Mouse (Mus musculus) embryonic facial prominence, embryonic 14.5 days (tissue): ENCODE results near the gene Timm44. TPM values are rescaled to one million over a fixed set of nuclear protein-coding genes. Genes with fewer than 3 reads are reported as not detected.

Experiments
- ATAC-seq: fragments of 200-750 bp; cut with Nextera tagmentation; 2 replicates; pipeline ENCODE4 v1.8.0; 2017; ENCODE audit warnings: low read depth, moderate number of reproducible peaks, moderate TSS enrichment
- DNase-seq: peaks from one replicate; pipeline ENCODE4 v3.0.0-alpha.2; 2015; ENCODE audit warnings: low spot score
- H3K27ac ChIP-seq: fragments of 300-500 bp; sonication (generic); replicated peaks from 2 replicates; pipeline ENCODE4 v1.5.1; 2014; ENCODE audit warnings: low read depth, mild to moderate bottlenecking, low read length, moderate library complexity
- H3K27me3 ChIP-seq: fragments of 300-500 bp; sonication (generic); replicated peaks from 2 replicates; pipeline ENCODE4 v1.6.1; 2014; ENCODE audit warnings: low read length; ENCODE audit not compliant: control insufficient read depth, insufficient read depth
- H3K36me3 ChIP-seq: fragments of 300-500 bp; sonication (generic); 2 replicates; pipeline ENCODE4 v1.6.1; 2014; ENCODE audit warnings: low read length, mixed read lengths; ENCODE audit not compliant: control insufficient read depth, insufficient read depth
- H3K4me1 ChIP-seq: fragments of 300-500 bp; sonication (generic); 2 replicates; pipeline ENCODE4 v1.6.1; 2014; ENCODE audit warnings: antibody characterized with exemption, low read length; ENCODE audit not compliant: control insufficient read depth, insufficient read depth
- H3K4me2 ChIP-seq: fragments of 300-500 bp; sonication (generic); 2 replicates; pipeline ENCODE4 v1.6.1; 2014; ENCODE audit warnings: low read depth, mild to moderate bottlenecking, low read length, moderate library complexity, mixed read lengths
- H3K4me3 ChIP-seq: fragments of 300-500 bp; sonication (generic); 2 replicates; pipeline ENCODE4 v1.5.1; 2014; ENCODE audit warnings: low read depth, mild to moderate bottlenecking, low read length
- H3K9ac ChIP-seq: fragments of 300-500 bp; sonication (generic); 2 replicates; pipeline ENCODE4 v1.6.1; 2014; ENCODE audit warnings: low read depth, mild to moderate bottlenecking, low read length, moderate library complexity, mixed read lengths
- H3K9me3 ChIP-seq: fragments of 300-500 bp; sonication (generic); 2 replicates; pipeline ENCODE4 v1.6.1; 2016; ENCODE audit warnings: low read length; ENCODE audit not compliant: control insufficient read depth
- WGBS: fragments of 180-500 bp; shearing (Covaris S2); extraction: QIAGEN DNeasy Blood & Tissue Kit; methylation state at CpG from one replicate; pipeline ENCODE4 v1.1.7; 2014; 5-methylcytosine and 5-hydroxymethylcytosine counted together
- polyA plus RNA-seq: library from polyadenylated mRNA; unstranded; fragments of >200 nt; fragmentation: Nextera tagmentation; extraction: Ambion mirVana; gene quantifications from 2 replicates; pipeline ENCODE4 v1.2.1, GENCODE M21; 2014

Timm44 gene
- polyA plus RNA-seq, 1 experiment from 2014 or later, result 65.4 TPM

GRCm38 (mm10) chr8:4292738-4293137 lies 17.0 kb upstream of the Timm44 start:
- Histone ChIP-seq H3K9ac (no peak overlapping the region), H3K36me3 (peaks cover 93% of the 10 kb centered on the region), H3K27me3 (no peaks in the 10 kb centered on the region)

GRCm38 (mm10) chr8:4276111-4276465 lies 375 bp upstream of the Timm44 start:
- no peak for DNase-seq
- peaks cover 5% of the 10 kb centered on the region; the same call in 1 of the 2 replicates for H3K4me1 ChIP-seq
- H3K27ac ChIP-seq, result peak overlapping the region; percentile 85
- H3K36me3 ChIP-seq, result peaks cover 22% of the 10 kb centered on the region
- H3K9me3 ChIP-seq, result no peaks in the 10 kb centered on the region
- peak overlapping the region; percentile 79 for H3K4me3 ChIP-seq
- no peak; the same call in 1 of the 2 replicates for ATAC-seq
- H3K4me2 ChIP-seq, result peak overlapping the region; percentile 76
- H3K9ac ChIP-seq, result peak overlapping the region; percentile 85
- H3K27me3 ChIP-seq, result no peaks in the 10 kb centered on the region
- 27% methylated on average over 9 of the region's 9 CpGs for WGBS

More at GRCm38 (mm10) chr8:4292738-4293137, 17.0 kb upstream of the Timm44 start:
- DNase-seq (no peak), ATAC-seq (no peak)
- Histone ChIP-seq H3K4me1 (no peaks in the 10 kb centered on the region), H3K9me3 (no peaks in the 10 kb centered on the region), H3K27ac (no peak overlapping the region), H3K4me3 (no peak overlapping the region), H3K4me2 (no peak overlapping the region)
- WGBS, result 89% methylated on average over 5 of the region's 5 CpGs

DNA sequence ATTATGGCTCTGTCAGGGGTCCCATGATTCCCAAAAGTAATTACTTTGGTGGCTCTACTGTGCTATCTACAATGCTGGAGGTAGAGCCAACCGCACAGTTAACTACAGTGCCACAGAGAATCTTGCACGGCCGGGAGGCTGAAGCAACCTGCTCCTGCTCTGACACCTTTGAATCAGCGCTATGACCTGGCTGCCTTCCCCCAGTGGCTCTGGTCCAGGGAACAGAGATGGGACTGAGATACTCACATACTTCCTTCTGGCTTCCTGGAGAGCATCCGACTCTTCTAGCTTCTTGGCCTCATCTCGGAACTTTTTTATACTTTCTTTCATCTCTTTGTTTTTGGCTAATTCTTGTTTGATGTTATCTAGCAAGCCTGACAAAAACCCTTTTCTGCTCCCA lies 6.1 kb downstream of the Timm44 start:
- Histone ChIP-seq H3K27ac (no peak overlapping the region), H3K9me3 (no peaks in the 10 kb centered on the region), H3K27me3 (no peaks in the 10 kb centered on the region), H3K4me2 (no peak overlapping the region), H3K36me3 (peaks cover 83% of the 10 kb centered on the region), H3K9ac (no peak overlapping the region), H3K4me3 (no peak overlapping the region), H3K4me1 (no peaks in the 10 kb centered on the region; the same call in 1 of the 2 replicates)
- ATAC-seq (no peak), DNase-seq (no peak)
- WGBS, result 90% methylated on average over 6 of the region's 6 CpGs

- WGBS, result 78% methylated on average over 15 of the region's 15 CpGs
- H3K36me3 ChIP-seq, result peaks cover 90% of the 10 kb centered on the region
Measured at GRCm38 (mm10) chr8:4267627-4268026, 8.1 kb downstream of the Timm44 start.

DNA sequence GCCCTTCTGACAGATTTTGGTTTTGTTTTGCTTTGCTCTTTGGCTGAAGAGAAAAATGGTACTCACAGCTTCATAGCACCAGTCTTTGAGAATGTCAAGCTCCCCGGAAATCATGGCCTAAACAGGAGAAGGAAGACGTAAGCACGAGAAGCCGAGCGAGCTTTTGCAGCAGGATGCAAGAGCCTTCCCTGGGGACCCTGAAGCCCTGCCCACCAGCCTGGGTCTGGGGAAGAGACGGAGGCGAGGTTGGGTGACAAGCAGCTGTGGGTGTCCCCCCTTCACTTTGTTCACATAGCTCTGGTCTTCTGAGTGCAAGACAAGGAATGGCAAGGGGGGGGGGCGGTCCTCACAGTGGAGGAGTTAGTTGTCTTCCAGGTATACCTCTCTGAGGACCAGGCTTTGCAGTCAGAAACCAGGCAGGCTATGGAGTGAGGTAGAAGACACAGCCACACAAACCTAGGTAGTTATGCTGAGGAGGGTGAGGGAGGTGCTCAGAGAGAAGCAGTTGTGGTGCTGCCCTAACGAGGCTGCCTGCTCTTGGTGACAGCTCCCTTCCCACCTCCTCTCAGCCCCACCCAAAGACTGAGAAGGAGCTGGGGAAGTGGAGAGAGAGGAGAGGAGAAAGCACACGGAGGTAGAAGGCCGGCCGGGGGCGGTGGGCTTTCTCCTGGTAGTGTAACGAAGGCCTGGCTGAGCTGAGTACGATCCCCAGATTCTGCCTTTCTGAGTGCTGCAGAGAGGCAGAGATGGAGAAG lies 10.4 kb downstream of the Timm44 start:
- DNase-seq, result no peak
- ATAC-seq, result no peak
- Histone ChIP-seq H3K4me1 (no peaks in the 10 kb centered on the region), H3K4me2 (no peak overlapping the region), H3K36me3 (peaks cover 97% of the 10 kb centered on the region), H3K9me3 (no peaks in the 10 kb centered on the region), H3K27ac (no peak overlapping the region), H3K27me3 (no peaks in the 10 kb centered on the region), H3K4me3 (no peak overlapping the region), H3K9ac (no peak overlapping the region)
- 94% methylated on average over 14 of the region's 15 CpGs for WGBS

More at GRCm38 (mm10) chr8:4267627-4268026, 8.1 kb downstream of the Timm44 start:
- Histone ChIP-seq H3K27me3 (no peaks in the 10 kb centered on the region), H3K4me2 (no peak overlapping the region), H3K4me3 (no peak overlapping the region), H3K9me3 (no peaks in the 10 kb centered on the region), H3K27ac (no peak overlapping the region), H3K4me1 (no peaks in the 10 kb centered on the region), H3K9ac (no peak overlapping the region)
- no peak for DNase-seq
- ATAC-seq, result peak; percentile 58; the same call in 1 of the 2 replicates

DNA sequence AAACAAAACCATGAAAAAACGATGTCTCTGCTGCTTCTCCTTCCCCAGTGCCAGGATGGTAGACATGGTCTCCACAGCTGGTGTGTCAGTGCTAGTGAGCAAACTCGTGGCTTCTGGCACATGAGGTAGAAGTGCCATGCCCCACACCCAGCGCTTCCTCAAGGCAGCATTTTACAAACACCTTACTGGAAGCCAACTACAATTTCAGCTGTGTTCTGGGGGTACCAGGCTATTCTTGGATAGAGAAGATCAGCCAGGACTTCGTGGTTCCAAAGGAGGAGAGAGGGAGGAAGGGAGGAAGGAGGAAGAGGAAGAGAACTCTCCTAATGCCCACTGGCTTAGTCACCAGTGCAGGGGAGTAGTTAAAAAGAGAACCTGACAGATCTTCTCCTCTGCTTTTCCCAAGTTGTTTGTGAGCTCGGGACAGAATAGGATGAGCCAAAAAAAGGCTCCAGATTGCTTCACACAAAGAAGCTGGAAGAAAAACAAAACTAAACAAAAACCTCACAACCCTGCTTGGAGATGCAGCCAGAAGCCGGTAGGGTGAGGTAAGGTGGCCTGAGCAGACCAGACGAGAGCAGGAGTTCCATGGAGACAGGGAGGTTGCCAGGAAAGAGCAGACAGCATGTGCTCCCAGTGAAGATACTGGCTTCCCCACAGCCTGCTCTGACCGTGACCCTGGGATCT lies 12.5 kb downstream of the Timm44 start:
- Histone ChIP-seq H3K9ac (no peak overlapping the region), H3K27ac (no peak overlapping the region), H3K36me3 (peaks cover 84% of the 10 kb centered on the region), H3K27me3 (no peaks in the 10 kb centered on the region), H3K4me3 (no peak overlapping the region), H3K4me2 (no peak overlapping the region), H3K9me3 (no peaks in the 10 kb centered on the region), H3K4me1 (0 out of 2 replicates have a peak, but pooled peaks cover 4% of the 10 kb centered on the region)
- ATAC-seq (no peak), DNase-seq (no peak)
- WGBS, result 86% methylated on average over 8 of the region's 8 CpGs

DNA sequence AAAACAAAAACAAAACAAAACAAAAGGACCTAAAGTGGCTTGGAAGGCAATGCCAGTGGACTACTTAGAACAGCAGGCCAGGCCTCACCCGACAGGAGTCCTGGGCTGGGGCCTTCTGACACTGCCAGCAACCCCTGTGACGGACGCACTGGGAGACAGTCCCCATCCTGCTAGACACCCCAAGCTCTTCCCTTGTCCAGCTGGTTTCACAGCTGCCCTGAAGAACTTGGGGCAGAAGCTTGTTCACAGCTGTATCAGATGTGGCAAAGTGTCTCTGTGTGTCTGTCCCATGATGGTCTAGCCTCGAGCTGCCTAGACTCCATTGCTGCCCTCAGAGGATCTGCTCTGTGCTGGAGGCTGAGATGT lies 15.9 kb downstream of the Timm44 start:
- 77% methylated on average over 4 of the region's 4 CpGs for WGBS
- Histone ChIP-seq H3K9me3 (no peaks in the 10 kb centered on the region), H3K36me3 (peaks cover 75% of the 10 kb centered on the region), H3K27me3 (no peaks in the 10 kb centered on the region), H3K4me1 (peaks cover 7% of the 10 kb centered on the region; the same call in 1 of the 2 replicates), H3K9ac (peak overlapping the region; percentile 82; the same call in 1 of the 2 replicates), H3K4me2 (peak overlapping the region; percentile 75; the same call in 1 of the 2 replicates), H3K27ac (peak overlapping the region; percentile 65; the same call in 1 of the 2 replicates), H3K4me3 (no peak overlapping the region)
- ATAC-seq (no peak), DNase-seq (no peak)

DNA sequence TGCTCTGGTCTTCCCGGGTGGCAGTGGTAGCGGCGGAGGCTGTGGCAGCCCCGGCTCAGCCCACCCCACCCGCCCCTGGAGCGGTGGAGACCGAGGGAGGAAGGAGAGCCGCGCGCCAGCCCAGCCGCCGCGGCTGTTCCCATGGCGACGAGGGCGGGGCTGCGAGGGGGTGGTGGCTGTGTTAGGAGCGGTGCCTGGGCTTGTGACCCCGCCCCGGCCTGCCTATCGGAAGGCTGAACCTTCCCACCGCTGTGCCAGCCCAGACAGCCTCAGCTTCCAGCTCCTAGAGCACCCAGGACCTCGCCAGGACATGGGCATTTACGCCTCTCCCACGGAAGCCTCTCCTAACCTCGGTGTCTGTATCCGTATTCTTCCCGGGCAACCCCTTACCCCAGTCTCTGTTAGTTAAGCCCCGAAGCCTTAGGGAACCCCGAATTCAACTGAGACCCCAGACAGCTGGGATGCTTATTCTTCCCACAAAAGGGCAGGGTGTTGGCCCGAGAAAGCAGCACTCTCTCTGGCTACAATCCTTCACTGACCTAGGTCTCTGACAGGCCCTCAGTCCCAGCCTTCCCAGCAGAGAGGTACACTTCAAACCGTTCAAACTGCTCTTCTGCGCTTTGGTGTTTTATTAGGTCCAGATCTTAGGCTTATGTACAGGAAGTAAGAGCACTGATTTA lies 16.4 kb downstream of the Timm44 start, which contains the start of gene Ctxn1:
TSS of gene Ctxn1 (minus strand) at position 150 of the 680 bp plus-strand sequence.
- no peaks in the 10 kb centered on the region for H3K9me3 ChIP-seq
- WGBS, result 10% methylated on average over 15 of the region's 33 CpGs
- ATAC-seq, result peak; percentile 94

More for the DNA sequence above, 16.4 kb downstream of the Timm44 start, which contains the start of gene Ctxn1:
- Histone ChIP-seq H3K9ac (peak within 1 kb of the TSS; percentile 82), H3K4me2 (peak within 1 kb of the TSS; percentile 75), H3K27me3 (no peaks in the 10 kb centered on the region), H3K36me3 (peaks cover 77% of the 10 kb centered on the region), H3K4me1 (peaks cover 7% of the 10 kb centered on the region; the same call in 1 of the 2 replicates), H3K4me3 (peak within 1 kb of the TSS; percentile 78), H3K27ac (peak within 1 kb of the TSS; percentile 86)
- DNase-seq, result peak; percentile 96
